Mouse (Mus musculus) heart, embryonic 13.5 days (tissue): ENCODE results near the gene Plod3. TPM values are rescaled to one million over a fixed set of nuclear protein-coding genes. Genes with fewer than 3 reads are reported as not detected.

Experiments
- ATAC-seq: fragments of 200-750 bp; cut with Nextera tagmentation; 2 replicates; pipeline ENCODE4 v1.8.0; 2017; ENCODE audit warnings: moderate TSS enrichment; ENCODE audit not compliant: insufficient number of reproducible peaks, low FRiP score, low TSS enrichment; ENCODE audit errors: extremely low read depth
- H3K27ac ChIP-seq: fragments of 300-500 bp; sonication (generic); replicated peaks from 2 replicates; pipeline ENCODE4 v1.5.1; 2015; ENCODE audit warnings: moderate library complexity, mild to moderate bottlenecking, inconsistent platforms
- H3K27me3 ChIP-seq: fragments of 300-500 bp; sonication (generic); replicated peaks from 2 replicates; pipeline ENCODE4 v1.6.1; 2015; ENCODE audit warnings: mild to moderate bottlenecking, inconsistent platforms
- H3K36me3 ChIP-seq: fragments of 300-500 bp; sonication (generic); 2 replicates; pipeline ENCODE4 v1.6.1; 2015; ENCODE audit warnings: mild to moderate bottlenecking, inconsistent platforms
- H3K4me1 ChIP-seq: fragments of 300-500 bp; sonication (generic); 2 replicates; pipeline ENCODE4 v1.6.1; 2015; ENCODE audit warnings: inconsistent platforms
- H3K4me2 ChIP-seq: fragments of 300-500 bp; sonication (generic); 2 replicates; pipeline ENCODE4 v1.6.1; 2015; ENCODE audit warnings: inconsistent platforms, mild to moderate bottlenecking, moderate library complexity
- H3K4me3 ChIP-seq: fragments of 300-500 bp; sonication (generic); 2 replicates; pipeline ENCODE4 v1.5.1; 2015; ENCODE audit warnings: moderate library complexity, mild to moderate bottlenecking, inconsistent platforms
- H3K9ac ChIP-seq: fragments of 300-500 bp; sonication (generic); 2 replicates; pipeline ENCODE4 v1.6.1; 2015; ENCODE audit warnings: inconsistent platforms, mild to moderate bottlenecking, moderate library complexity
- H3K9me3 ChIP-seq: fragments of 300-500 bp; sonication (generic); 2 replicates; pipeline ENCODE4 v1.6.1; 2016; ENCODE audit warnings: inconsistent platforms
- WGBS: fragments of 180-500 bp; shearing (Covaris S2); methylation state at CpG from one replicate; pipeline ENCODE4 v1.1.7; 2015; ENCODE audit warnings: mixed read lengths; 5-methylcytosine and 5-hydroxymethylcytosine counted together
- microRNA counts: library from miRNA; unstranded; fragments of <30 nt; microRNA quantifications from one replicate; lab custom pipeline; 2016
- microRNA-seq: library from miRNA; unstranded; fragments of <30 nt; microRNA quantifications from one replicate; pipeline ENCODE4, GENCODE M21; 2016
- polyA plus RNA-seq: library from polyadenylated mRNA; unstranded; fragments of >200 nt; fragmentation: Nextera tagmentation; extraction: Ambion mirVana; gene quantifications from 2 replicates; pipeline ENCODE4 v1.2.1, GENCODE M21; 2015

Plod3 gene
- polyA plus RNA-seq, 1 experiment from 2014 or later = 45.6 TPM

- Histone ChIP-seq H3K27me3 (no peaks in the 10 kb centered on the region), H3K4me3 (no peak overlapping the region), H3K36me3 (peaks cover 84% of the 10 kb centered on the region), H3K27ac (no peak overlapping the region), H3K4me1 (peaks cover under 1% of the 10 kb centered on the region; the same call in 1 of the 2 replicates), H3K9me3 (no peaks in the 10 kb centered on the region), H3K4me2 (no peak overlapping the region), H3K9ac (no peak overlapping the region)
- no peak for ATAC-seq
- 95% methylated on average over 10 of the region's 10 CpGs for WGBS
Measured at GRCm38 (mm10) chr5:137039453-137039852, 52.6 kb downstream of the Plod3 start.

- 79% methylated on average over 10 of the region's 10 CpGs for WGBS
- ATAC-seq = no peak
- Histone ChIP-seq H3K4me2 (no peak overlapping the region), H3K9me3 (no peaks in the 10 kb centered on the region), H3K4me3 (no peak overlapping the region), H3K27ac (no peak overlapping the region), H3K27me3 (no peaks in the 10 kb centered on the region), H3K4me1 (peaks cover 13% of the 10 kb centered on the region), H3K9ac (no peak overlapping the region), H3K36me3 (peaks cover 67% of the 10 kb centered on the region)
Measured at GRCm38 (mm10) chr5:137041442-137041841, 54.6 kb downstream of the Plod3 start.

- Histone ChIP-seq H3K27me3 (0 out of 2 replicates have a peak, but pooled peaks cover 5% of the 10 kb centered on the region), H3K9me3 (no peaks in the 10 kb centered on the region), H3K27ac (no peak overlapping the region), H3K36me3 (peaks cover 42% of the 10 kb centered on the region), H3K4me1 (peaks cover 14% of the 10 kb centered on the region), H3K4me2 (no peak overlapping the region), H3K9ac (no peak overlapping the region), H3K4me3 (no peak overlapping the region)
- WGBS = 87% methylated on average over 7 of the region's 7 CpGs
- no peak for ATAC-seq
Measured at GRCm38 (mm10) chr5:137043997-137044396, 57.2 kb downstream of the Plod3 start.

GRCm38 (mm10) chr5:137045402-137046323, 58.8 kb downstream of the Plod3 start, which contains the start of gene Ap1s1:
Ap1s1 (minus strand) TSS chr5:137046135.
- under 1% methylated on average over 48 of the region's 48 CpGs for WGBS
- Histone ChIP-seq H3K9me3 (no peaks in the 10 kb centered on the region), H3K4me3 (peak within 1 kb of the TSS; percentile 66), H3K4me1 (peaks cover 14% of the 10 kb centered on the region), H3K27ac (peak within 1 kb of the TSS; percentile 64), H3K36me3 (peaks cover 25% of the 10 kb centered on the region), H3K9ac (peak within 1 kb of the TSS; percentile 88), H3K4me2 (peak within 1 kb of the TSS; percentile 88), H3K27me3 (0 out of 2 replicates have a peak, but pooled peaks cover 5% of the 10 kb centered on the region)
- ATAC-seq = peak; percentile 79; the same call in 1 of the 2 replicates

MicroRNA genes within 50 kb of the gene (microRNA counts, 519-probe panel; counts per million panel counts)
- 209 counts per million, percentile 61 among the panel's probes with 10 or more counts for microRNA mmu-miR-702 (lab: Ali Mortazavi, UCI)

Small RNA genes lying within 50 kb of the gene (microRNA-seq; reads per million reads assigned to microRNA genes)
- 30.0 reads per million, percentile 39 among the genes with 10 or more reads in this experiment for gene Mir702

Other genes with a start within 250 kb of the Plod3 start
- gene Col26a1, start 103.8 kb upstream of the Plod3 start, polyA plus RNA-seq = 20.2 and 21.8 TPM in 2 replicates
- gene Ift22, start 78.9 kb upstream of the Plod3 start, polyA plus RNA-seq = 32.7 and 38.7 TPM in 2 replicates
- 249 and 252 TPM in 2 replicates for gene Fis1, start 33.7 kb upstream of the Plod3 start, polyA plus RNA-seq
- 3.8 and 4.3 TPM in 2 replicates for gene Cldn15, start 20.4 kb upstream of the Plod3 start, polyA plus RNA-seq
- gene Znhit1, start 1.0 kb downstream of the Plod3 start, polyA plus RNA-seq = 79.8 and 81.9 TPM in 2 replicates
- gene Vgf, start 39.4 kb downstream of the Plod3 start, polyA plus RNA-seq = 0.11 and 0.16 TPM in 2 replicates
- gene Ap1s1, start 59.1 kb downstream of the Plod3 start, polyA plus RNA-seq = 140 and 147 TPM in 2 replicates
- 0.74 and 0.92 TPM in 2 replicates for gene Serpine1, start 85.2 kb downstream of the Plod3 start, polyA plus RNA-seq
- gene Trim56, start 129.2 kb downstream of the Plod3 start, polyA plus RNA-seq = 4.9 and 6.9 TPM in 2 replicates
- gene Muc3, start 162.3 kb downstream of the Plod3 start, polyA plus RNA-seq = 0.11 TPM in 1 of 2 replicates, not detected in the other
- gene Muc3a, start 225.4 kb downstream of the Plod3 start, polyA plus RNA-seq = not detected in 2 replicates